Mouse (Mus musculus): ENCODE data around the gene Ctdnep1. TPM values are rescaled to one million over a fixed set of nuclear protein-coding genes. Genes with fewer than 3 reads are reported as not detected.

Gene Ctdnep1
- polyA plus RNA-seq, 1 experiment = 133 TPM

- WGBS = 2% methylated on average over 62 of the region's 62 CpGs
- no peaks in the 10 kb centered on the region for H3K27me3 ChIP-seq (ENCODE audit: control insufficient read depth, insufficient read depth, low read length)
- no peak within 1 kb of the TSS for H3K27ac ChIP-seq (ENCODE audit: control insufficient read depth, insufficient read depth, low read length)
- peaks cover 39% of the 10 kb centered on the region for H3K4me1 ChIP-seq (replicated peaks; ENCODE audit: control insufficient read depth, insufficient read depth, low read length)
- peak within 1 kb of the TSS; percentile 50 for H3K4me3 ChIP-seq (ENCODE audit: control insufficient read depth, insufficient read depth, low read length)
- H3K36me3 ChIP-seq (ENCODE audit: control insufficient read depth, insufficient read depth, low read length) = no peaks in the 10 kb centered on the region
- TF ChIP-seq CTCF (IDR thresholded peaks at IDR 0.05; ENCODE audit: borderline replicate concordance, control insufficient read depth, extremely low read depth, insufficient read depth, low read length, poor library complexity) (no peak), POLR2A (IDR thresholded peaks at IDR 0.05; ENCODE audit: control insufficient read depth, extremely low read depth, insufficient read depth, low read length, poor library complexity) (no peak)
- DNase-seq = peak; percentile 92
Observed at GRCm38 (mm10) chr11:69935137-69935879, 45.6 kb upstream of the Ctdnep1 start, which contains the start of gene Ybx2. TSS of gene Ybx2 (plus strand) at chr11:69935796.

- WGBS = 3% methylated on average over 30 of the region's 30 CpGs
- Histone ChIP-seq H3K27me3 (ENCODE audit: control insufficient read depth, insufficient read depth, low read length) (no peaks in the 10 kb centered on the region), H3K4me3 (ENCODE audit: control insufficient read depth, insufficient read depth, low read length) (peak overlapping the region; percentile 50), H3K4me1 (replicated peaks; ENCODE audit: control insufficient read depth, insufficient read depth, low read length) (peaks cover 36% of the 10 kb centered on the region), H3K36me3 (ENCODE audit: control insufficient read depth, insufficient read depth, low read length) (no peaks in the 10 kb centered on the region), H3K27ac (ENCODE audit: control insufficient read depth, insufficient read depth, low read length) (no peak overlapping the region)
- TF ChIP-seq CTCF (IDR thresholded peaks at IDR 0.05; ENCODE audit: borderline replicate concordance, control insufficient read depth, extremely low read depth, insufficient read depth, low read length, poor library complexity) (no peak), POLR2A (IDR thresholded peaks at IDR 0.05; ENCODE audit: control insufficient read depth, extremely low read depth, insufficient read depth, low read length, poor library complexity) (no peak)
- peak; percentile 35 for DNase-seq
Observed at GRCm38 (mm10) chr11:69936156-69936555, 44.8 kb upstream of the Ctdnep1 start.

GRCm38 (mm10) chr11:69936714-69937347 is 44.1 kb upstream of the Ctdnep1 start:
- TF ChIP-seq CTCF (IDR thresholded peaks at IDR 0.05; ENCODE audit: borderline replicate concordance, control insufficient read depth, extremely low read depth, insufficient read depth, low read length, poor library complexity) = no peak
- no peak for TF ChIP-seq POLR2A (IDR thresholded peaks at IDR 0.05; ENCODE audit: control insufficient read depth, extremely low read depth, insufficient read depth, low read length, poor library complexity)
- peaks cover 30% of the 10 kb centered on the region for H3K4me1 ChIP-seq (replicated peaks; ENCODE audit: control insufficient read depth, insufficient read depth, low read length)
- DNase-seq = no peak
- no peaks in the 10 kb centered on the region for H3K27me3 ChIP-seq (ENCODE audit: control insufficient read depth, insufficient read depth, low read length)
- no peak overlapping the region for H3K27ac ChIP-seq (ENCODE audit: control insufficient read depth, insufficient read depth, low read length)
- WGBS = 67% methylated on average over 9 of the region's 9 CpGs
- H3K4me3 ChIP-seq (ENCODE audit: control insufficient read depth, insufficient read depth, low read length) = no peak overlapping the region
- H3K36me3 ChIP-seq (ENCODE audit: control insufficient read depth, insufficient read depth, low read length) = no peaks in the 10 kb centered on the region

DNA sequence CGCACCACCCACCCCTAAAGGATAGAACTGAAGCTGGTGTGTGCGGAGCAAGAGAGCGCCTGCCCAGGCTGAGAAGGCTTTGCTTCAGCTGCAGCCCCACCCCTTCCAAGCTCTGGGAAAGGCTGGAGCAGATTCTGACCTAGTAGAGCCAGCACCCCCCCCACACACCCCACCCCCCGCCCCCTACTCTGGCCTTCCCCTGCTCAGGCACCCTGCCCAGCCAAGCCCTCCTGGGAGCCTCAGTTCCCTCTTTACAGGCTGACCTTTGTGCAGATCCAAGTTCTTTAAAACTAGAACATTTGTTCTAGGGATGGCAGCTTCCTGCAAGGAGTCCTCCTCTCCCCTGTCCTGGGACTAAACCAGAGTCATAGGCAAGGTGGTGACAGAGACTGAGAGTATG is 43.6 kb upstream of the Ctdnep1 start:
- H3K4me1 ChIP-seq (replicated peaks; ENCODE audit: control insufficient read depth, insufficient read depth, low read length) = peaks cover 27% of the 10 kb centered on the region
- 65% methylated on average over 4 of the region's 4 CpGs for WGBS
- no peaks in the 10 kb centered on the region for H3K36me3 ChIP-seq (ENCODE audit: control insufficient read depth, insufficient read depth, low read length)
- H3K27me3 ChIP-seq (ENCODE audit: control insufficient read depth, insufficient read depth, low read length) = no peaks in the 10 kb centered on the region
- DNase-seq = no peak
- no peak overlapping the region for H3K27ac ChIP-seq (ENCODE audit: control insufficient read depth, insufficient read depth, low read length)
- no peak overlapping the region for H3K4me3 ChIP-seq (ENCODE audit: control insufficient read depth, insufficient read depth, low read length)
- TF ChIP-seq POLR2A (IDR thresholded peaks at IDR 0.05; ENCODE audit: control insufficient read depth, extremely low read depth, insufficient read depth, low read length, poor library complexity) (no peak), CTCF (IDR thresholded peaks at IDR 0.05; ENCODE audit: borderline replicate concordance, control insufficient read depth, extremely low read depth, insufficient read depth, low read length, poor library complexity) (no peak)

DNA sequence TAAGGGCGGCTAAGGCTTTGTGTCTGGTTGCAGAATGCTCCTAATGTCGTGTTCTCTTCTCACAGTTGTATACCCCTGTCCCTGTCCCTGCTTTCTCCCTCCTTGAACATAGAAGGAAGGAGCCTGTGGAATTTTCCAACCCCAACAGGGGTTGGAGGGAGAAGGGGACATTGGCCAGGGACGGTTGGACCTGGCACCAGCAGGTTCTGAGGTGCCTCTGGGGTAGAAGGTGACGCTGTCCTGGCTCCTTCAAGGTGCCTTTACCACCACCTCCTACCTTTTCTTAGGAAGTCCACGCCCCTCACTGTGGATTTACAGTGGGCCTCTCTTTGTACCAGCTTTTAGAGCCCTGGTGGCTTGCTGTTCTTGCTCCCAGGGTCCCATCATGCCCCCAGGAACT is 43.1 kb upstream of the Ctdnep1 start:
- Histone ChIP-seq H3K27me3 (ENCODE audit: control insufficient read depth, insufficient read depth, low read length) (no peaks in the 10 kb centered on the region), H3K4me3 (ENCODE audit: control insufficient read depth, insufficient read depth, low read length) (no peak overlapping the region), H3K4me1 (replicated peaks; ENCODE audit: control insufficient read depth, insufficient read depth, low read length) (peaks cover 24% of the 10 kb centered on the region), H3K27ac (ENCODE audit: control insufficient read depth, insufficient read depth, low read length) (no peak overlapping the region), H3K36me3 (ENCODE audit: control insufficient read depth, insufficient read depth, low read length) (no peaks in the 10 kb centered on the region)
- 88% methylated on average over 5 of the region's 5 CpGs for WGBS
- TF ChIP-seq POLR2A (IDR thresholded peaks at IDR 0.05; ENCODE audit: control insufficient read depth, extremely low read depth, insufficient read depth, low read length, poor library complexity) (no peak), CTCF (IDR thresholded peaks at IDR 0.05; ENCODE audit: borderline replicate concordance, control insufficient read depth, extremely low read depth, insufficient read depth, low read length, poor library complexity) (no peak)
- no peak for DNase-seq

- TF ChIP-seq CTCF (IDR thresholded peaks at IDR 0.05; ENCODE audit: borderline replicate concordance, control insufficient read depth, extremely low read depth, insufficient read depth, low read length, poor library complexity) (no peak), POLR2A (IDR thresholded peaks at IDR 0.05; ENCODE audit: control insufficient read depth, extremely low read depth, insufficient read depth, low read length, poor library complexity) (no peak)
- Histone ChIP-seq H3K4me3 (ENCODE audit: control insufficient read depth, insufficient read depth, low read length) (no peak overlapping the region), H3K27ac (ENCODE audit: control insufficient read depth, insufficient read depth, low read length) (no peak overlapping the region), H3K4me1 (replicated peaks; ENCODE audit: control insufficient read depth, insufficient read depth, low read length) (peaks cover 24% of the 10 kb centered on the region), H3K36me3 (ENCODE audit: control insufficient read depth, insufficient read depth, low read length) (no peaks in the 10 kb centered on the region), H3K27me3 (ENCODE audit: control insufficient read depth, insufficient read depth, low read length) (no peaks in the 10 kb centered on the region)
- WGBS = 86% methylated on average over 9 of the region's 9 CpGs
- DNase-seq = no peak
Observed at GRCm38 (mm10) chr11:69938401-69938979, 42.5 kb upstream of the Ctdnep1 start.
